Mouse (Mus musculus): ENCODE measurements around the gene Nhsl2. TPM values are rescaled to one million over a fixed set of nuclear protein-coding genes. Genes with fewer than 3 reads are reported as not detected.
"Not testable (repeated sequence)": the region's sequence is repeated elsewhere in the genome, so short reads cannot be mapped to it uniquely, and the experiment has no call there.

The Nhsl2 gene
- polyA plus RNA-seq, 1 experiment from 2014 or later: 16.5 TPM

DNA sequence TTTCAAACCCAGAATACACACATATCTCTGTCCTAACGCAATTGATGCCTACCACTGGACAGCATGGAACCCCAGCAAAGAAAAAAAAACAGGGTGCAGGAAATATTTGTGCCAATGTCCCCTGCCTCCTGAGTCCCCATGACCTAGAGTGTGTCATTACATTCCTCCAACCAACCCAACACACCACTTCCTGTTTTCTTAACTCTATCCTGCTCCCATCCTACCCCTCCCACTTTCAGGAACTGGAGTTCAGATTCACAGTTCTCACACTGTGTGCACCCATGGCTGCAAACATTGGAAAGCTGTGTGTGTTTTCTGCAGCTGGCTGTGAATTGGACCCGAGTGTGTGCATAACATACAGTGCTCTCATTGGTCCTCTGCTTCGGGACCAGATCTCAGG lies 241.4 kb downstream of the Nhsl2 start:
- Histone ChIP-seq H3K4me1 (ENCODE audit: control insufficient read depth, insufficient read depth, low read length) (no peaks in the 10 kb centered on the region), H3K4me3 (ENCODE audit: low read length) (no peak overlapping the region), H3K9ac (ENCODE audit: low read depth, low read length) (no peak overlapping the region), H3K9me3 (ENCODE audit: control insufficient read depth, low read length) (no peaks in the 10 kb centered on the region), H3K27ac (ENCODE audit: low read depth, low read length) (no peak overlapping the region), H3K4me2 (replicated peaks; ENCODE audit: low read depth, low read length) (no peak overlapping the region), H3K36me3 (ENCODE audit: control insufficient read depth, insufficient read depth, low read length) (no peaks in the 10 kb centered on the region), H3K27me3 (ENCODE audit: control insufficient read depth, insufficient read depth, low read length) (no peaks in the 10 kb centered on the region)
- no peak for ATAC-seq (ENCODE audit: low FRiP score, low TSS enrichment)
- WGBS: 69% methylated on average over 3 of the region's 3 CpGs

DNA sequence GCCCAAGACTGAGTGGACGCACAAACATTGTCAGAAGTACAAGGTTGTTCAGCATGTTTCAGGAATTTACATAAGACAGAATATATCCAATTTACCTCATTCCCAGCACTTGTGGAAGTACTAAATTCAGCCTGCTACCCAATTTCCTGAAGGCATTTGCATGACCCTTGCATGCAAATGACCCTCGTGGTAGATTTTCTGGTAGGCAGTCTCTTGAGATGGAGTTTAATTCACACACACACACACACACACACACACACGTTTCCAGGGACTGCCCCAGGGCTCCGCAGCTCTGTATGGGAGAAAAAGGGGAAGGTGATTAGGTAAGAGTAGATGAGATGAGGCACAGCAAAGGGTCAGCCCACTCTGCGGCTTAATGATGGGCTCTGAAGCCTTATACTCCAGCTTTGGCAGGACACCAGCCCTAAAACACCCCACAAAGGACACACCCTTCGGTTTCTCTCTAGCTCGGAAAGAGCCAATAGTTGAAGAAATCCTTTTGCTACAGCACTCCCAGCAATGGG lies 245.3 kb downstream of the Nhsl2 start:
- Histone ChIP-seq H3K36me3 (ENCODE audit: control insufficient read depth, insufficient read depth, low read length) (no peaks in the 10 kb centered on the region), H3K4me1 (ENCODE audit: control insufficient read depth, insufficient read depth, low read length) (no peaks in the 10 kb centered on the region), H3K9me3 (ENCODE audit: control insufficient read depth, low read length) (no peaks in the 10 kb centered on the region), H3K27ac (ENCODE audit: low read depth, low read length) (no peak overlapping the region), H3K4me3 (ENCODE audit: low read length) (no peak overlapping the region), H3K27me3 (ENCODE audit: control insufficient read depth, insufficient read depth, low read length) (no peaks in the 10 kb centered on the region; the same call in 1 of the 2 replicates), H3K4me2 (replicated peaks; ENCODE audit: low read depth, low read length) (no peak overlapping the region), H3K9ac (ENCODE audit: low read depth, low read length) (no peak overlapping the region)
- no peak for ATAC-seq (ENCODE audit: low FRiP score, low TSS enrichment)
- WGBS: 80% methylated on average over 7 of the region's 7 CpGs

DNA sequence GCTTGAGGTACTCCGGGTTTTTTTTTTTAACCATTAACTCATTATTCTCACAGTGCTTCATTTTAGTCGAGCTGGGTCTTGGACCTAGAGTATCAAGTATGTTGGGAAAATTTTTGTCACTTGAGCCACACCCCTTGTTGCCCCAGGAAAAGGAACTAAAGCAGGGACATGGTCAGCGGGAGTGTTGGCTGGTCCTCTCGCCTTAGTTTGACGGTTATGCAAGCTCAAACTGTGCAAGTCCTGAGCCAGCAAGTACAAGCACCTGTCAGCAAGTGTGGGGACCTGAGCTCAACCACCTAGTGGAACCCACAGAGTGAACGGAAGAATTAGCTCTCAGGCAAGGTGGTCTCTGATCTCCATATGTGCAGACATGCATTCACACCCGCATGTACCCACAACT lies 252.7 kb downstream of the Nhsl2 start:
- no peak for ATAC-seq (ENCODE audit: low FRiP score, low TSS enrichment)
- Histone ChIP-seq H3K4me1 (ENCODE audit: control insufficient read depth, insufficient read depth, low read length) (no peaks in the 10 kb centered on the region), H3K4me3 (ENCODE audit: low read length) (no peak overlapping the region), H3K9ac (ENCODE audit: low read depth, low read length) (no peak overlapping the region), H3K27ac (ENCODE audit: low read depth, low read length) (no peak overlapping the region), H3K9me3 (ENCODE audit: control insufficient read depth, low read length) (no peaks in the 10 kb centered on the region), H3K36me3 (ENCODE audit: control insufficient read depth, insufficient read depth, low read length) (no peaks in the 10 kb centered on the region), H3K4me2 (replicated peaks; ENCODE audit: low read depth, low read length) (no peak overlapping the region), H3K27me3 (ENCODE audit: control insufficient read depth, insufficient read depth, low read length) (no peaks in the 10 kb centered on the region)
- 62% methylated on average over 7 of the region's 7 CpGs for WGBS

DNA sequence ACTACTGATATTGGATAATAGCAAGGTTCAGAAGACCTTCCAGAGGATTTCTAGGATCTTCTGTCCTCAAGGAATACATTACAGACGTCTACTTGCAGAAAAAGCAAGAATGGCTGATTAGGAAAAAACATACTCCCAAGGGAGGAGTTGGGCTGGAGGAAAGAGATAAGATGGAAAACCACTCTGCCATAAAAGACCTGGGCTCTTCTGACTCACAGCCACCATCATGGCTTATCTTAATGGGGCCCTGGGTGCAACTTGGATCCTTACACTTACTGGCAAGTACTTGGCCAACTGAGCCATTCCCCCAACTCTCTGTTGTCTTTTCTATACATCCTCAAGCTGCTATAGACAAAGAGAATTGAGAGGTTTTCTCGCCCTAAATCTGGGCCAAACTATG lies 254.6 kb downstream of the Nhsl2 start:
- WGBS: 71% methylated on average over 2 of the region's 2 CpGs
- not testable (repeated sequence) for H3K36me3 ChIP-seq (ENCODE audit: control insufficient read depth, insufficient read depth, low read length); H3K9me3 ChIP-seq (ENCODE audit: control insufficient read depth, low read length); H3K27me3 ChIP-seq (ENCODE audit: control insufficient read depth, insufficient read depth, low read length); H3K4me1 ChIP-seq (ENCODE audit: control insufficient read depth, insufficient read depth, low read length); H3K27ac ChIP-seq (ENCODE audit: low read depth, low read length); H3K4me2 ChIP-seq (replicated peaks; ENCODE audit: low read depth, low read length); ATAC-seq (ENCODE audit: low FRiP score, low TSS enrichment); H3K9ac ChIP-seq (ENCODE audit: low read depth, low read length); H3K4me3 ChIP-seq (ENCODE audit: low read length)

DNA sequence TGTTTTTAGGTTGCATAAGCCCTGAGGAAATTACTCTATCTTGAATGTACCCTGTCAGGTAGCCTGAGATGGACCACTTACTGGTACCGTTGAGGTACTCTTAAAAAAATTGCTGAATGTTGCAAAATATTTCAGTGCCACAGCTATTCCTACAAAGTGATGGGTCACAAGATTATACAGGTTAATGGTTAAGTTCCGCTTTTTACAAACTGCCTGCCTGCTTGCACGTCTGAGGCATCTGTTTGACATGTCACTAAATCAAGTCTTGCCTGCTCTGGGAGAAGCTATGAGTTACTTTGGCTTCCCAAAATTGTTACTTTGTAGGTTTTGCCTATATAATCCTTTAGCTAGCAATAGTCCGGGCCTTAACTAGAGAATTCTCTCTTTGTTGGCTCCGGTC lies 260.2 kb downstream of the Nhsl2 start:
- not testable (repeated sequence) for H3K9me3 ChIP-seq (ENCODE audit: control insufficient read depth, low read length); H3K36me3 ChIP-seq (ENCODE audit: control insufficient read depth, insufficient read depth, low read length)

DNA sequence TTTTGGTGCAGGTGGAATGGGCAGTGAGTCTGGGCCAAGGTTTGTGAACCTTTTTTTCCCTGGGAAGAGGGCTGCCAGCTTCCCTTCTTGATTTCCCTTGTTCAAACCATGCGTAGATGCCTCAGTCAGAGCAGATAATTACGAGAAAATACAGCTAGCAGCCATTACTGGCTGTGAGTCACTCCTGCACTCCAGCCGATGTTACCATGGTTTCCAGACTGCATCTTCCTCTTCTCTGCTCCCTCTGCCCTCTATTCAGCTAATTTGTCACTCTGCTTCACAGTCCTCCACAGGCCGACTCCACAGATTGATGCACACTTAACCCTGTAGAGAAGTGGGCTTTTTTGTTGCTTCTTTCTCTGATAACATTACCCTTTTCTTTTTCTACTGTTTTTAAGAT lies 266.5 kb downstream of the Nhsl2 start:
- Histone ChIP-seq H3K9ac (ENCODE audit: low read depth, low read length) (no peak overlapping the region), H3K4me3 (ENCODE audit: low read length) (no peak overlapping the region), H3K27me3 (ENCODE audit: control insufficient read depth, insufficient read depth, low read length) (no peaks in the 10 kb centered on the region; the same call in 1 of the 2 replicates), H3K36me3 (ENCODE audit: control insufficient read depth, insufficient read depth, low read length) (no peaks in the 10 kb centered on the region), H3K4me2 (replicated peaks; ENCODE audit: low read depth, low read length) (no peak overlapping the region), H3K4me1 (ENCODE audit: control insufficient read depth, insufficient read depth, low read length) (no peaks in the 10 kb centered on the region), H3K9me3 (ENCODE audit: control insufficient read depth, low read length) (no peaks in the 10 kb centered on the region), H3K27ac (ENCODE audit: low read depth, low read length) (no peak overlapping the region)
- WGBS: 57% methylated on average over 4 of the region's 4 CpGs
- no peak for ATAC-seq (ENCODE audit: low FRiP score, low TSS enrichment)

More for the DNA sequence above, 260.2 kb downstream of the Nhsl2 start:
- not testable (repeated sequence) for H3K27me3 ChIP-seq (ENCODE audit: control insufficient read depth, insufficient read depth, low read length); H3K4me1 ChIP-seq (ENCODE audit: control insufficient read depth, insufficient read depth, low read length); H3K4me2 ChIP-seq (replicated peaks; ENCODE audit: low read depth, low read length); H3K9ac ChIP-seq (ENCODE audit: low read depth, low read length); H3K4me3 ChIP-seq (ENCODE audit: low read length); ATAC-seq (ENCODE audit: low FRiP score, low TSS enrichment); H3K27ac ChIP-seq (ENCODE audit: low read depth, low read length)
- 76% methylated on average over 5 of the region's 5 CpGs for WGBS

DNA sequence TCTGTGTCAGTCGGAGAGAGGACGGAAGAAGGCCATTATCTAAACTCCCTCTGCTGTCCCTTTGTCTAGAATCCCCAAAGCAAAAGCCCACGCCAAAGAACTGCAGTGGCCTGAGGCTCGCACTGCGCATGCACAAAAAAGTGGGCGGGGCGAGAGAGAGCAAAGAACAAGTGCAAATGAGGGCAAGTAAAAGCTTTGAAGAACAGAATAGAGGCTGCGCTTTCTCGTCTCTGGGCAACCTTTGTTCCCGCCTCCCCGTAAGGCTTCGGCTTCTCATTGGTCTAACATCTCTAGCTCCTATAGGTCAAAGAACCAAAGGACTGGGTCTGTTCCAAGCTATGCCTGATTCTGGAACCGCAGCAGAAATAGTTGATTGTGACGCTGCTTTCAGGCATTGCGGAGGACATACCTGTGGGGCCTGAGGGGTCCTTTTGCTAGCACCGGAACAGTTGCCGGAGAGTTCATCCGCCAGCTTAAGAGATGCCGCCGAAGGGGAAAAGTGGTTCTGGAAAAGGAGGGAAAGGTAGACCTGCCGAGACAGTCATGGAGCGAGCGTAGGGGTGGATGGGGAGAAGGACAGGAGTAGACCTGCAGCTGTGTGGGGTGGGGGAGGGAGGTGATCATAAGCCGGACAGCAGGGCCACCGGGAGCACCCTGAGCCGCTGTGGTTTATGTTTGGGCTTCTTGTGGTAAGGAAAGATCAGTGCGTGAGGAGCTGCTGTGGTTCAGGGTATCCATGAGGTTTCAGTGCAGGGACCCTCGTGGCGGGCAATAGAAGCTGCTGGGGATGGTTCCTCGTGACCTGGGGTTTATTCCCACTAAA lies 270.1 kb downstream of the Nhsl2 start, which contains the start of gene Pin4:
Pin4 (plus strand) TSS at position 406 of the 823 bp plus-strand sequence.
- Histone ChIP-seq H3K4me3 (ENCODE audit: low read length) (peak within 1 kb of the TSS; percentile 60), H3K4me2 (replicated peaks; ENCODE audit: low read depth, low read length) (peak within 1 kb of the TSS; percentile 60), H3K27ac (ENCODE audit: low read depth, low read length) (no peak within 1 kb of the TSS), H3K27me3 (ENCODE audit: control insufficient read depth, insufficient read depth, low read length) (no peaks in the 10 kb centered on the region), H3K9ac (ENCODE audit: low read depth, low read length) (peak within 1 kb of the TSS; percentile 74), H3K36me3 (ENCODE audit: control insufficient read depth, insufficient read depth, low read length) (no peaks in the 10 kb centered on the region), H3K4me1 (ENCODE audit: control insufficient read depth, insufficient read depth, low read length) (no peaks in the 10 kb centered on the region), H3K9me3 (ENCODE audit: control insufficient read depth, low read length) (no peaks in the 10 kb centered on the region)
- 25% methylated on average over 30 of the region's 30 CpGs for WGBS
- ATAC-seq (ENCODE audit: low FRiP score, low TSS enrichment): peak; percentile 100

DNA sequence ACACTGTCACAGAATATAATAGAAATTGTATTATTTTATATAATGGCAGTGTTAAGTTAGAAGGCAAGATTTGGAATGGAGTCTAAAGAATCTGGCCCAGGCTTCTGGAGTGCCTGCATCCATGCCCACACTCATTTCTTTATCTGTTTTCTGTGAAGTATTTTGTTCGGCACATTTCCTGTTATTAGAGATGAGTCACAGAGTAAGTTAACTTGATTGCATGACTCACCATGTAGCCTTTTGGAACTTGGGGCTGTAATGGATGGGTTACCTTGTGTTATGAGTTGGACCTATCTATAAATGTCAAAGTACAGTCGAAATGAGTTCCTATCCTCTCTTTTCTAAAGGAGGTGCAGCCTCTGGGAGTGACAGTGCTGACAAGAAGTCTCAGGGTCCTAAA lies 272.1 kb downstream of the Nhsl2 start:
- Histone ChIP-seq H3K9ac (ENCODE audit: low read depth, low read length) (no peak overlapping the region), H3K36me3 (ENCODE audit: control insufficient read depth, insufficient read depth, low read length) (peaks cover 3% of the 10 kb centered on the region; the same call in 1 of the 2 replicates), H3K27me3 (ENCODE audit: control insufficient read depth, insufficient read depth, low read length) (no peaks in the 10 kb centered on the region), H3K4me3 (ENCODE audit: low read length) (no peak overlapping the region), H3K4me2 (replicated peaks; ENCODE audit: low read depth, low read length) (no peak overlapping the region), H3K9me3 (ENCODE audit: control insufficient read depth, low read length) (no peaks in the 10 kb centered on the region), H3K27ac (ENCODE audit: low read depth, low read length) (no peak overlapping the region), H3K4me1 (ENCODE audit: control insufficient read depth, insufficient read depth, low read length) (no peaks in the 10 kb centered on the region)
- 90% methylated on average over 2 of the region's 2 CpGs for WGBS
- no peak for ATAC-seq (ENCODE audit: low FRiP score, low TSS enrichment)

DNA sequence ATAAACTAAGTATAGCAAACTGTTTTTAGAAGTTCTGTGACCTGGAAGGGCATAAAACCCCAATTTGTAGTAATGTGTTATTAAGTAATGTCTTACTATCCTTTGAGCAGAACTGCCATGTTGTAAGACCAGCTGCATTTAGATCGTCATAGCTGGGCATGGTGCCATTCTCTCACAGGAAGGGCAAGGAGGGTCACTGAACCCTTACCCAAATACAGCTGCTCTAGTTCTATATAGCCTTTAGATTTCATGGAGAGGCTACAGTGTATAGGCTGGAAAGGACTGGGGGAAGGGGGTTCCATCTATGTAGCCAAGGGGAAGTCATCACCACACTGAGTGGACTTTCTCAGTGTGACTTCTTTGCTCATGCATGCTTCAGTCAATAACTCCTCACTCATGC lies 292.0 kb downstream of the Nhsl2 start:
- H3K27me3 ChIP-seq (ENCODE audit: control insufficient read depth, insufficient read depth, low read length): no peaks in the 10 kb centered on the region
- no peak overlapping the region for H3K4me3 ChIP-seq (ENCODE audit: low read length)
- no peaks in the 10 kb centered on the region for H3K4me1 ChIP-seq (ENCODE audit: control insufficient read depth, insufficient read depth, low read length)
- peaks cover 24% of the 10 kb centered on the region; the same call in 1 of the 2 replicates for H3K36me3 ChIP-seq (ENCODE audit: control insufficient read depth, insufficient read depth, low read length)
- H3K4me2 ChIP-seq (replicated peaks; ENCODE audit: low read depth, low read length): no peak overlapping the region
- no peak overlapping the region for H3K27ac ChIP-seq (ENCODE audit: low read depth, low read length)
- WGBS: 74% methylated on average over 1 of the region's 1 CpGs
- H3K9ac ChIP-seq (ENCODE audit: low read depth, low read length): no peak overlapping the region
- H3K9me3 ChIP-seq (ENCODE audit: control insufficient read depth, low read length): no peaks in the 10 kb centered on the region
- ATAC-seq (ENCODE audit: low FRiP score, low TSS enrichment): no peak
